Mouse (Mus musculus): ENCODE measurements around the gene Fut8. TPM values are rescaled to one million over a fixed set of nuclear protein-coding genes. Genes with fewer than 3 reads are reported as not detected.

Fut8 gene
- total and polyA plus RNA-seq, 3 experiments = 60.6 to 124 (median 86.0) TPM

- no peak for DNase-seq (ENCODE audit: extremely low read depth)
- Histone ChIP-seq H3K79me2 (replicated peaks; ENCODE audit: control insufficient read depth, extremely low read depth, insufficient read depth, poor library complexity, severe bottlenecking) (no peaks in the 10 kb centered on the region), H3K4me3 (replicated peaks in 1 of 3; ENCODE audit: low read depth in 2 of 3, low read length in 2 of 3, poor library complexity in 1 of 3) (no peak overlapping the region), H3K9ac (ENCODE audit: insufficient read depth, low read depth) (no peak overlapping the region), H3K4me2 (ENCODE audit: insufficient read depth, low read depth, poor library complexity, severe bottlenecking) (no peak overlapping the region), H3K36me3 (replicated peaks in 1 of 2; ENCODE audit: control insufficient read depth in 1 of 2, insufficient read depth in 1 of 2, low read length in 1 of 2) (peaks cover 0 to 16% of the 10 kb centered on the region in 2 experiments), H3K27me3 (replicated peaks) (no peaks in the 10 kb centered on the region), H3K4me1 (ENCODE audit: control insufficient read depth in 1 of 2, insufficient read depth in 2 of 2) (no peaks in the 10 kb centered on the region), H3K27ac (ENCODE audit: insufficient read depth, low read depth) (no peak overlapping the region), H3K9me3 (replicated peaks; ENCODE audit: low read length) (no peaks in the 10 kb centered on the region)
- TF ChIP-seq RCOR1 (conservative IDR thresholded peaks at IDR 0.05; ENCODE audit: low read depth, low read length) (no peak), JUND (conservative IDR thresholded peaks at IDR 0.05; ENCODE audit: low read depth, low read length) (no peak), POLR2AphosphoS2 (IDR thresholded peaks at IDR 0.05; ENCODE audit: low read depth, low read length) (no peak), ELF1 (IDR thresholded peaks at IDR 0.05; ENCODE audit: low read depth, low read length) (no peak), MAX (IDR thresholded peaks at IDR 0.05; ENCODE audit: low read length) (no peak), E2F4 (IDR thresholded peaks at IDR 0.05; ENCODE audit: insufficient replicate concordance, low read depth, low read length) (no peak), ZKSCAN1 (IDR thresholded peaks at IDR 0.05; ENCODE audit: borderline replicate concordance, low read depth, low read length) (no peak), MYC (IDR thresholded peaks at IDR 0.05; ENCODE audit: low read depth, low read length) (no peak), CTCF (conservative IDR thresholded peaks at IDR 0.05 in 1 of 2, IDR thresholded peaks at IDR 0.05 in 1 of 2; ENCODE audit: low read depth in 2 of 2, low read length in 2 of 2) (no peak), EP300 (IDR thresholded peaks at IDR 0.05; ENCODE audit: low read length) (no peak), USF1 (IDR thresholded peaks at IDR 0.05; ENCODE audit: low read depth, low read length) (no peak), PAX5 (IDR thresholded peaks at IDR 0.05; ENCODE audit: low read length) (no peak), POLR2A (IDR thresholded peaks at IDR 0.05; ENCODE audit: low read depth, low read length) (no peak), MAFK (IDR thresholded peaks at IDR 0.05; ENCODE audit: insufficient replicate concordance, low read length) (no peak), NRF1 (IDR thresholded peaks at IDR 0.05; ENCODE audit: low read depth, low read length) (no peak), BHLHE40 (IDR thresholded peaks at IDR 0.05; ENCODE audit: low read depth, low read length) (no peak), CHD2 (IDR thresholded peaks at IDR 0.05; ENCODE audit: low read length) (no peak), HCFC1 (IDR thresholded peaks at IDR 0.05; ENCODE audit: low read depth, low read length) (no peak), ZNF384 (IDR thresholded peaks at IDR 0.05; ENCODE audit: low read depth, low read length) (no peak), USF2 (conservative IDR thresholded peaks at IDR 0.05; ENCODE audit: low read depth, low read length) (no peak)
- dilution Hi-C loops (cut with MboI; ENCODE audit: extremely low pct_ligation_motif_present, extremely low pct_unique_long_range_greater_than_20kb, low sequenced_read_pairs) = no loop called here
- in situ Hi-C loops (cut with MboI; ENCODE audit: low pct_ligation_motif_present, low pct_unique_long_range_greater_than_20kb, low sequenced_read_pairs) = no loop called here
Measured at GRCm38 (mm10) chr12:77481799-77482198, 243.9 kb downstream of the Fut8 start.

- no peak for DNase-seq (ENCODE audit: extremely low read depth)
- no peak overlapping the region for H3K9ac ChIP-seq (ENCODE audit: insufficient read depth, low read depth)
- no peaks in the 10 kb centered on the region for H3K27me3 ChIP-seq (replicated peaks)
- H3K4me2 ChIP-seq (ENCODE audit: insufficient read depth, low read depth, poor library complexity, severe bottlenecking) = no peak overlapping the region
- no peak overlapping the region for H3K27ac ChIP-seq (ENCODE audit: insufficient read depth, low read depth)
- no peaks in the 10 kb centered on the region for H3K4me1 ChIP-seq (ENCODE audit: control insufficient read depth in 1 of 2, insufficient read depth in 2 of 2)
- H3K9me3 ChIP-seq (replicated peaks; ENCODE audit: low read length) = no peaks in the 10 kb centered on the region
- H3K79me2 ChIP-seq (replicated peaks; ENCODE audit: control insufficient read depth, extremely low read depth, insufficient read depth, poor library complexity, severe bottlenecking) = no peaks in the 10 kb centered on the region
- dilution Hi-C loops (cut with MboI; ENCODE audit: extremely low pct_ligation_motif_present, extremely low pct_unique_long_range_greater_than_20kb, low sequenced_read_pairs) (no loop called here), in situ Hi-C loops (cut with MboI; ENCODE audit: low pct_ligation_motif_present, low pct_unique_long_range_greater_than_20kb, low sequenced_read_pairs) (no loop called here)
- TF ChIP-seq IRF4 (IDR thresholded peaks at IDR 0.05; ENCODE audit: low read depth, low read length) (no peak), BHLHE40 (IDR thresholded peaks at IDR 0.05; ENCODE audit: low read depth, low read length) (no peak), CTCF (conservative IDR thresholded peaks at IDR 0.05 in 1 of 2, IDR thresholded peaks at IDR 0.05 in 1 of 2; ENCODE audit: low read depth in 2 of 2, low read length in 2 of 2) (no peak), NRF1 (IDR thresholded peaks at IDR 0.05; ENCODE audit: low read depth, low read length) (no peak), MAX (IDR thresholded peaks at IDR 0.05; ENCODE audit: low read length) (no peak), JUN (IDR thresholded peaks at IDR 0.05; ENCODE audit: insufficient read depth, low read depth, low read length) (no peak), NELFE (IDR thresholded peaks at IDR 0.05; ENCODE audit: low read depth, low read length) (no peak), UBTF (IDR thresholded peaks at IDR 0.05; ENCODE audit: low read depth, low read length) (no peak), KAT2A (IDR thresholded peaks at IDR 0.05; ENCODE audit: insufficient replicate concordance, low read length) (no peak), ETS1 (conservative IDR thresholded peaks at IDR 0.05; ENCODE audit: low read depth, low read length) (no peak), PAX5 (IDR thresholded peaks at IDR 0.05; ENCODE audit: low read length) (no peak), MEF2A (IDR thresholded peaks at IDR 0.05; ENCODE audit: borderline replicate concordance, low read depth, low read length) (no peak), EP300 (IDR thresholded peaks at IDR 0.05; ENCODE audit: low read length) (no peak), MAFK (IDR thresholded peaks at IDR 0.05; ENCODE audit: insufficient replicate concordance, low read length) (no peak), RAD21 (IDR thresholded peaks at IDR 0.05; ENCODE audit: low read depth, low read length) (no peak), ZMIZ1 (IDR thresholded peaks at IDR 0.05; ENCODE audit: low read depth, low read length) (no peak), GABPA (IDR thresholded peaks at IDR 0.05; ENCODE audit: insufficient replicate concordance, low read depth, low read length) (no peak)
- H3K36me3 ChIP-seq (replicated peaks in 1 of 2; ENCODE audit: control insufficient read depth in 1 of 2, insufficient read depth in 1 of 2, low read length in 1 of 2) = peaks cover 0 to 7% of the 10 kb centered on the region in 2 experiments
- H3K4me3 ChIP-seq (replicated peaks in 1 of 3; ENCODE audit: low read depth in 2 of 3, low read length in 2 of 3, poor library complexity in 1 of 3) = no peak overlapping the region
Measured at GRCm38 (mm10) chr12:77483180-77483855, 245.4 kb downstream of the Fut8 start.

Measured in CH12.LX (cell line).